Mouse (Mus musculus): ENCODE data around the gene Osbpl6.

DNA sequence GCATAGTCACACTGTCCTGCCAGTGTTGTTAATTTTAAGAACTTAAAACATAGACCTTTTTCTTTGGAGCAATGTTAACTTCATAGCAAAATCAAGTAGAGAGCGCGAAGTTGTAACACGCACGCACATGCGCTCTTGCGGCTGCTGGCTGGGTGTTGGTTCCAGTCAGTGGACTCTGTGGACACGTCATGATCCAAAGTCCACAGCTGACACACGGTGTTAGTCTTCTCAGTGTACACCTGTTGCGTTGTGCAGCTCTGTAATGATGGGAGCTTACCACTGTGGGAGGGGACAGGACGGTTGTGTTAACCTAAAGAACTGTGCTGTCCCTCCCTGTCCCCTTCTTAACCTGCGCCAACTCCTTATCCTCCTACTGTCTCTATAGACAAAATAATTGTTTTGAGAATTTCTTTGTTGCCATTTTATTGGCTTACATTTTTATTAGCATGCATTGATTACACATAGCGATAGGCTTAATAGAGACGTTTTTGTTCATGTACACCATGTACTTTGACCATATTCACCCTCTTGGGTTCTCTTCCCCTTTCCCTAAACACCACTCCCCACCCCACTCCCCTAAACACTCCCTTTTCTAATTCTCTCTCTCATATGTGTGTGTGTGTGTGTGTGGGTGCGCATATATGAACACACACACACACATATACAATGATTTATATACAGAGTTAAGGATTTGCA lies 11.3 kb downstream of the Osbpl6 start:
- TF ChIP-seq CTCF (conservative IDR thresholded peaks at IDR 0.05; ENCODE audit: insufficient read depth, insufficient read length, low read depth, low read length) (no peak), POLR2A (IDR thresholded peaks at IDR 0.05; ENCODE audit: low read depth, low read length) (no peak)

Data from kidney, adult 2 months (tissue).